Mouse (Mus musculus) hindbrain, embryonic 15.5 days (tissue): Measurements from ENCODE around the gene Iqsec1. TPM values are rescaled to one million over a fixed set of nuclear protein-coding genes. Genes with fewer than 3 reads are reported as not detected.
A peak's percentile ranks its signal among the peaks of the same experiment; 100 is the strongest.

Source experiments
- ATAC-seq: fragments of 200-750 bp; cut with Nextera tagmentation; 2 replicates; pipeline ENCODE4 v1.8.0; 2017; ENCODE audit warnings: low read depth, moderate number of reproducible peaks, moderate TSS enrichment; ENCODE audit not compliant: low FRiP score
- H3K27ac ChIP-seq: fragments of 300-500 bp; sonication (generic); replicated peaks from 2 replicates; pipeline ENCODE4 v1.5.1; 2015; ENCODE audit warnings: mild to moderate bottlenecking, inconsistent platforms
- H3K27me3 ChIP-seq: fragments of 300-500 bp; sonication (generic); 2 replicates; pipeline ENCODE4 v1.6.1; 2015; ENCODE audit warnings: control low read depth, inconsistent platforms
- H3K36me3 ChIP-seq: fragments of 300-500 bp; sonication (generic); 2 replicates; pipeline ENCODE4 v1.6.1; 2015; ENCODE audit warnings: control low read depth, inconsistent platforms
- H3K4me1 ChIP-seq: fragments of 300-500 bp; sonication (generic); replicated peaks from 2 replicates; pipeline ENCODE4 v1.6.1; 2015; ENCODE audit warnings: control low read depth, inconsistent platforms
- H3K4me2 ChIP-seq: fragments of 300-500 bp; sonication (generic); 2 replicates; pipeline ENCODE4 v1.6.1; 2015; ENCODE audit warnings: moderate library complexity, mild to moderate bottlenecking, inconsistent platforms
- H3K4me3 ChIP-seq: fragments of 300-500 bp; sonication (generic); 2 replicates; pipeline ENCODE4 v1.5.1; 2015; ENCODE audit warnings: mild to moderate bottlenecking, inconsistent platforms
- H3K9ac ChIP-seq: fragments of 300-500 bp; sonication (generic); 2 replicates; pipeline ENCODE4 v1.6.1; 2015; ENCODE audit warnings: inconsistent platforms
- H3K9me3 ChIP-seq: fragments of 300-500 bp; sonication (generic); 2 replicates; pipeline ENCODE4 v1.6.1; 2016; ENCODE audit warnings: control low read depth, inconsistent platforms
- WGBS: fragments of 180-500 bp; shearing (Covaris S2); methylation state at CpG from one replicate; pipeline ENCODE4 v1.1.7; 2015; 5-methylcytosine and 5-hydroxymethylcytosine counted together
- polyA plus RNA-seq: library from polyadenylated mRNA; unstranded; fragments of >200 nt; fragmentation: Nextera tagmentation; extraction: Ambion mirVana; gene quantifications from 2 replicates; pipeline ENCODE4 v1.2.1, GENCODE M21; 2015

Gene Iqsec1
- polyA plus RNA-seq, 1 experiment from 2014 or later = 23.3 TPM

DNA sequence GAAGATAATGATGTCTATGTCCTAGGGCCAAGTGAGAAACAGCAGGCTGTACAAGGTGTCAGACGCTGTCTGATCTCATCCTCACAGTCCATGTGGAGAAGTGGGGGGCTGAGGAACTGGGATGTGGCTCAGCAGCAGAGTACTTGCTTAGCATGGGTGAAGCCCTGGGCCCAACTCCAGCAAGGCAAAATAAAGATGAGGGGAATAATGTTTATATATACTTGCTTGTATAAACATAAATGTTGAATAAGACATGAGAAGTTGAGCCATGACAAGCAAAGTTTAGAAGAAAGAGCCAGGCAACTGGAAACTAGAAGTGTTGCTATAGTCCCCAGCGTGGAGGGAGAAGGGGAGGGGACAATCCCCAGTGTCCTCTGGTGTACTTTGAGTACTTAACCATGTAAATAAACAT lies 261.8 kb downstream of the Iqsec1 start:
- Histone ChIP-seq H3K27ac (no peak overlapping the region), H3K36me3 (no peaks in the 10 kb centered on the region), H3K9ac (no peak overlapping the region), H3K9me3 (no peaks in the 10 kb centered on the region), H3K27me3 (no peaks in the 10 kb centered on the region), H3K4me3 (no peak overlapping the region), H3K4me1 (peaks cover 65% of the 10 kb centered on the region), H3K4me2 (no peak overlapping the region)
- WGBS = 68% methylated on average over 2 of the region's 2 CpGs
- no peak for ATAC-seq

DNA sequence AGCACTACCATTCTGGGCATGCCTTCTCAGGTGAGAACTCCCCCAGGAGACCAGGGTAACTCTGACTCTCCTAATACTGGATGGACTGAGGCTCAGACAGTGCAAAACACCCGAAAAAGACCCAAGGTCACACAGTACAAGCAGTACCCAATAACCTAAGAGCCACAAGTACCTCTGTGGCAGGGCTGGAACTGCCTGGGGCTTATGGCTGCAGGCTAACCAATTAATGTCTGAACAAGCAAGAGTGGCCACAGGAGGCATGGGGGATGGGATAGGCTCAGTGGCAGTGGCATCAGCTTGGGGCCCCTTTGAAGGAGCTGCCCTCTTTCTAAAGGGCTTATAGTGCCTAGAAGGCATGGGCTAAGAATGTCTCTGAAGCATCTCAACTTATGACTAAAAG lies 263.0 kb downstream of the Iqsec1 start:
- no peaks in the 10 kb centered on the region for H3K27me3 ChIP-seq
- H3K36me3 ChIP-seq = no peaks in the 10 kb centered on the region
- no peak overlapping the region for H3K4me3 ChIP-seq
- H3K27ac ChIP-seq = no peak overlapping the region; the same call in 1 of the 2 replicates
- no peak for ATAC-seq
- H3K9ac ChIP-seq = no peak overlapping the region
- H3K9me3 ChIP-seq = no peaks in the 10 kb centered on the region
- H3K4me2 ChIP-seq = no peak overlapping the region
- WGBS = 65% methylated on average over 1 of the region's 1 CpGs
- H3K4me1 ChIP-seq = peaks cover 64% of the 10 kb centered on the region

DNA sequence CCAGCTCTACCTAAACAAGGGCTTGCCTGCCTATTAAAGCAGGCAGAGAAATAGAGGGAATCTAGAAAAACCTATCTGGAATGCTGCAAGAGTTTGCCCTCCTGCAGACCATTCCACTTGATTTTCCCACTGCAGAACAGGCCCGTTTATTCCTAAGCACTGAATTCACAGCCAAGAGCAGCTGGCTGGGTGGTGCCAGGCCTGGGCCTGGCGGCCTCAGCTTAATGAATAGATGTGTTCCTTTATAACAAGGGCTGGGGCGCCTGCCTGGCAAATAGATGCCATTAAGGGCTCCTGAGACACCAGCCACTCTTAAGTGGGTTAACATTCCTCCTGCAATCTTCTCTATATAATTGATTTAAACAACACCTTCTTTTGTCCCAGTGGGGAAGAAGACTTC lies 265.5 kb downstream of the Iqsec1 start:
- Histone ChIP-seq H3K4me1 (peaks cover 50% of the 10 kb centered on the region), H3K27ac (peak overlapping the region; percentile 26)

DNA sequence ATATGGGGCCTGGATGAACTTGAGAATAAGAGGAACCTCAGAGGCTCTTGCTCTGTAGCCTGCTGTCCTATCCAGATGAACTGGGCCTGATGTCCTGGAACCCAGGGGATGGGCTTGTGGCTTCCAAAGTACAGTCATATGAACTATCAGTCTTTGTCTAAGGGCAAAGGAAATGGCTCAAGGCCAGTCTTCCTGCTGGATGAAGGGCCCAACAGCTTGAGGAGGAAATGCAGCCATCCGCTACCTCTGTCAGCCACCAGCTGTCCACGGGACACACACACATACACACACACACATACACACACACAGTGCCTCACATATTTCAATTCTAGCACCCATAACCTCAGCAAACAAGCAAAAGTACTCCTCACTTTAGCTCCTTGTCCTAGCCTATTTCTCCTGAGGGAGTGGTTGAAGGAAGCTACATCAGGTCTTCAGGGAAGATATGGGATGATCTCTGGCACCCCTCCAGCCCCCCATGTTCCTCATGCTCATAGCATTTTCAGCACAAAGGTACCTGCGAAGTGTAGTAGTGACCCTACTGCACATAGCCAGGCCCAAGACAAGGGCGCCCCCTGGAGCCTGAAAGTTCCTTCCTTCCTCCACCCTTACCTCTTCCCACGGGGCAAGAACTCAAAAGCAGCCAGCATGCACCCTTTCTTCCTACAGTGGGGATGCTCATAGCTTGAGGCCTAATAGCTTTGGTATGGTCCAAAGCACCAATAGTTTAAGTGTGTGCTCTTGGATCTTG lies 267.3 kb downstream of the Iqsec1 start:
- H3K27ac ChIP-seq = no peak overlapping the region
- no peak overlapping the region for H3K9ac ChIP-seq
- no peaks in the 10 kb centered on the region for H3K36me3 ChIP-seq
- H3K9me3 ChIP-seq = no peaks in the 10 kb centered on the region
- no peak overlapping the region for H3K4me2 ChIP-seq
- H3K4me3 ChIP-seq = no peak overlapping the region
- ATAC-seq = no peak
- H3K4me1 ChIP-seq = peaks cover 66% of the 10 kb centered on the region
- 73% methylated on average over 5 of the region's 5 CpGs for WGBS
- H3K27me3 ChIP-seq = no peaks in the 10 kb centered on the region

More for the DNA sequence above, 265.5 kb downstream of the Iqsec1 start:
- no peaks in the 10 kb centered on the region for H3K9me3 ChIP-seq
- H3K27me3 ChIP-seq = no peaks in the 10 kb centered on the region
- H3K4me3 ChIP-seq = no peak overlapping the region
- 33% methylated on average over 3 of the region's 3 CpGs for WGBS
- H3K36me3 ChIP-seq = no peaks in the 10 kb centered on the region
- H3K4me2 ChIP-seq = no peak overlapping the region
- no peak overlapping the region for H3K9ac ChIP-seq
- no peak for ATAC-seq

DNA sequence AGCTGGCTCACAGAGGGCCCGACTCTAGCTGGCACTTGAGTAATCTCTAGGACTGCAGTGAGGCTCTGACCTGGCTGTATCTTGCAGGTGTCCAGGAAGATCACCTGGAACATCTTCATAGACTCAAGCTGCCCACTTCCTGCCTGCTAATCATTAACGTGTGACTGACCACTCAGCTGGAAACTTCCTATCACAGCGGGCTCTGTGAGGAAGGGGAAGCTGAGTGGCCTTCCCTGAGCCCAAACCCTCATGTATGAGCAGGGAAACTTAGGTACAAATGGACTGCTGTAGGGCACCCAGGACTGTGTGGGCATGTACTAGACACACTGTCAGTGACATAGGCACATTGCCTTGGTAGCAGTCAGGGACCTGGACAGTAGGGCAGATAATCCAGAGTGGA lies 268.3 kb downstream of the Iqsec1 start:
- H3K4me1 ChIP-seq = peaks cover 68% of the 10 kb centered on the region

DNA sequence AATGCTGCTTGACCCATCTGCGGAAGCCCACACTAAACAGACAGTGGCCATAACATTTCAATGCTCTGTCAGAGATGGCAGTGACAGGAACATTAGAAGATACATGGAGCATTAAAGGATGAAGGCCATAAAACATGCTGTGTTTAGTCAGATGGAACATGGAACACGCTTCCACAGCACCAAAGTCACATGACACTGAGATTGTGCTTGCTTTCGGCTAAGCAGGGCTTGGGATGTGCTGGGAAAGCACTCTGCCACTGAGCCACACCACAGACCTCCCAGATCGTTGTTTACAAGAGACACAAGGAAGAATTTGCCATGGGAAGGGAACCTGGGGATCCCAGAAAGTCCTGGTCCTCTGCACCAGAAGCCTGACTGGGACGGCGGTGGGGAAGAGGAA lies 269.1 kb downstream of the Iqsec1 start:
- WGBS = 84% methylated on average over 6 of the region's 6 CpGs
- ATAC-seq = no peak
- peaks cover 68% of the 10 kb centered on the region for H3K4me1 ChIP-seq

More for the DNA sequence above, 268.3 kb downstream of the Iqsec1 start:
- no peak overlapping the region for H3K4me2 ChIP-seq
- no peak overlapping the region for H3K27ac ChIP-seq
- no peak for ATAC-seq
- no peaks in the 10 kb centered on the region for H3K27me3 ChIP-seq
- H3K36me3 ChIP-seq = no peaks in the 10 kb centered on the region
- H3K9me3 ChIP-seq = no peaks in the 10 kb centered on the region
- 55% methylated on average over 3 of the region's 3 CpGs for WGBS
- H3K9ac ChIP-seq = no peak overlapping the region
- H3K4me3 ChIP-seq = no peak overlapping the region

DNA sequence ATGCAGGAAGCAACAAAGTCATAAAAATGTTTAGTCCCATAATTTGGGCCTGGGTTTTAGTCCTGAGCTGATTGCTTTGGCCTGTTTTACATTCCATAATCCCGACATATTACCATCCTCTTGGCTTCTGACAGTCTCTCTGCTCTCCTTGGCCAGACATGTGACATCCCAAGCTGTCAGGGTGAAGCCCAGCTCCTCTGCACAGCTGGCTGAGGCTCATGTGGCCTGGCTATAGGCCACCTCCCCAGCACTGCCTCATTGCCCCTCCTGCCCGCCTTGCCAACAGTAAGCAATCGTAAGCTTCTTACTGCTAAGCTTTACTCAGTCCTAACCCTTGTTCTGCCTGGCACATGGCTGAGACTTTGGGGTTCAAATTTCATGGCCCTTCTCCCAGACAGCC lies 270.0 kb downstream of the Iqsec1 start:
- WGBS = 65% methylated on average over 3 of the region's 3 CpGs
- H3K27ac ChIP-seq = no peak overlapping the region
- no peak for ATAC-seq

More for the DNA sequence above, 269.1 kb downstream of the Iqsec1 start:
- Histone ChIP-seq H3K27ac (no peak overlapping the region), H3K9ac (no peak overlapping the region), H3K4me2 (no peak overlapping the region), H3K9me3 (no peaks in the 10 kb centered on the region), H3K27me3 (no peaks in the 10 kb centered on the region), H3K4me3 (no peak overlapping the region), H3K36me3 (no peaks in the 10 kb centered on the region)

DNA sequence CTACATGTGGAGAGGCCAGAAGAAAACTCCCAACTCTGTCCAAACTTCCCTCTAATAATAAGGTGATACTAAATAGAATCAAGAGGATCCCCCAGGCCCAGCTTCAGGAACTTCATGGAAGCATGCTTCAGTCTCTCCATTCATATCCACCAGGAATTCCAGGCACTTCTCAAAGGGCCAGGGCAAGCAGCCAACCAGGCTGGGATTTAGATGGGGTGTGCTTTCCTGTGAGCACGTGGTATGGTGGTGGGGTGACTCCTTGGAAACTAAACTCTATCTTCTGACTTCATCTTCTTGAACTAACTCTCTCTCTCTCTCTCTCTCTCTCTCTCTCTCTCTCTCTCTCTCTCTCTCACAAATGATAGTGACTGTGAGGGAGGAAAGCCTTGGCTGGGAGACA lies 270.8 kb downstream of the Iqsec1 start:
- no peaks in the 10 kb centered on the region for H3K27me3 ChIP-seq
- 36% methylated on average over 1 of the region's 1 CpGs for WGBS
- no peak overlapping the region for H3K27ac ChIP-seq
- H3K4me1 ChIP-seq = peaks cover 72% of the 10 kb centered on the region
- no peak overlapping the region for H3K4me2 ChIP-seq
- no peaks in the 10 kb centered on the region for H3K9me3 ChIP-seq
- no peak for ATAC-seq
- H3K36me3 ChIP-seq = no peaks in the 10 kb centered on the region
- no peak overlapping the region for H3K9ac ChIP-seq
- H3K4me3 ChIP-seq = no peak overlapping the region

More for the DNA sequence above, 270.0 kb downstream of the Iqsec1 start:
- H3K9me3 ChIP-seq = no peaks in the 10 kb centered on the region
- no peak overlapping the region for H3K4me3 ChIP-seq
- no peaks in the 10 kb centered on the region for H3K27me3 ChIP-seq
- H3K9ac ChIP-seq = no peak overlapping the region
- no peaks in the 10 kb centered on the region for H3K36me3 ChIP-seq
- no peak overlapping the region for H3K4me2 ChIP-seq
- peaks cover 72% of the 10 kb centered on the region for H3K4me1 ChIP-seq

DNA sequence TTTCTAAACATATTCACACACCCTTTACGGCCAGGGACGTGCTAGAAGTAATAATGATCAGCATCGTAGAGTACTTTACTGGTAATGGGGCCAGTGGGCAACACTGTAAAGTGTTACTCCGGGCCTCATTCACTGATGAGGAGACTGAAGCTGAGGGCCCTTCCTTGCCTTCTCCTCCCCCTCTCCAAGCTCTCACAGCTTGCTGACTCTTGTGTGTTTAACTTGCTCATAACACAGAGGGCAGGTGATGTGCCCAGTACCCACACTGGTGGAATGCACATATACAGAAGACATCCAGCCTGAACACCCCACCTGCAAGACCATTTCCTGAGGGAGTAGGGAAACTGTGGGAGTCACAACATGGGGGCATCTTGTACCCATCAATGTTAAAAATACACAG lies 271.6 kb downstream of the Iqsec1 start:
- WGBS = 43% methylated on average over 4 of the region's 4 CpGs
- H3K27me3 ChIP-seq = no peaks in the 10 kb centered on the region
- no peaks in the 10 kb centered on the region for H3K9me3 ChIP-seq
- peaks cover 75% of the 10 kb centered on the region for H3K4me1 ChIP-seq
- no peak for ATAC-seq
- H3K27ac ChIP-seq = no peak overlapping the region
- peak overlapping the region; percentile 75 for H3K4me2 ChIP-seq
- H3K36me3 ChIP-seq = no peaks in the 10 kb centered on the region
- peak overlapping the region; percentile 48; the same call in 1 of the 2 replicates for H3K4me3 ChIP-seq
- no peak overlapping the region for H3K9ac ChIP-seq

DNA sequence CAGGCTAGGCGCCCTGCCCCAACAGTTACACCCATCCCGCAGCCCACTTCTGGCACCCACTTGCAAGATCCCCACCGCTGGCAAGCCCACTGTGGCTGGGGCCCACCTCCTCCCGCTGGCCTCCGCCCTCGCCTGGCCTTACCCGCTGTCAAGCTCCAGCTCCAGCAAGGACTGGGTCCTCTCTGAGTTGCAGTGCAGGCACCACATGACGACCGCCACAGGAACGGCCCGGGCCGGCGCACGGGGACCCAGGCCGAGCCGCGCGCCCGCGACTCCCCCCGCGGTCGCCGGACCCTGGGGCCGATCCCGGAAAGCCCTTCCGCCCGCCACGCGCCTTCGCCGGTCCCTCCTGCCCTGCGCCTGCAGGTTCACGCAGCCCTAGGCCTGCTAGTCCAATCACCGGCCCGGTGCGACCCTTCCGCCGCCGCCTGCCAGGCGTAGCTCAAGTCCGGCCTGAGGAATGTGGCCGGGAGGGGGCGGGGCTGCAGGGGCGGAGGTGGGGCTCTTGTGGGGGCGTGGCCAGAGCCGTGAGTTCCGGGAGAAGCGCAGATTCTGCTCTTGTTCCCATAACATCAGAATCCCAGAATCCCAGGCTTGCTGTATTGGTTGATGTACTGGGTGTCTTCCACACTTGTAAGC lies 272.3 kb downstream of the Iqsec1 start:
- Histone ChIP-seq H3K4me3 (peak overlapping the region; percentile 48), H3K9me3 (no peaks in the 10 kb centered on the region), H3K9ac (peak overlapping the region; percentile 56), H3K27me3 (no peaks in the 10 kb centered on the region), H3K4me2 (peak overlapping the region; percentile 75), H3K4me1 (peaks cover 78% of the 10 kb centered on the region), H3K36me3 (no peaks in the 10 kb centered on the region), H3K27ac (peak overlapping the region; percentile 63)
- ATAC-seq = peak; percentile 49; the same call in 1 of the 2 replicates
- WGBS = 1% methylated on average over 49 of the region's 49 CpGs

DNA sequence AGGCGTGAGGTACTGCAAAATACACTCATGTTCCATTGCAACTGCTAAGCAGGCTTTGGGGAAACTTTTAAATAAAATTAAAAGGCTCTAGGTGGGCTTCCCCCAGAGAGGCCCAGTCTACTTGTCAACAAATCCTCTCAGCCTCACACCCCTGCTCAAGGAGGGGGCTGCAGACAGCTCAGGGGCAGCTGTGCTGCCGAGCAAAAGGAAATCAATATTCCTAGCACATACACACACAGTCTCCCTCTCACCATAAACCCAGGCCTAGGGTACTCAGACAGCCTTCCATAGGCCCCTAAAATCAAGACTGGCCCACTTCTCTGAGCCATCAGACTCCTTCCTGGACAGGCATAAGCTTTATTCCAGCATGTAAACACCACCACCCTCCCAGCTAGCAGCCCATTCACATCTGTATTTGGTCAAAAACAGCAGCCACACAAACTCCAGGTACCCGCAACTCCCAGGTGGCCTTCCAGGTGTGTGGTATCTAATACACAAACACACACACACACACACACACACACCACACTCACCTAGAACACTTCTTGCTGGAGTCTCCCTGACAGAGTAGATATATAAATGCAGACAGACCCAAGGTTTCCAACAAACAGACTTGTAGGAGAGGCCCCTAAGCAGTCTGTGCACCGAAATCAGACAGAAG lies 273.1 kb downstream of the Iqsec1 start:
- 50% methylated on average over 4 of the region's 4 CpGs for WGBS
- Histone ChIP-seq H3K27me3 (no peaks in the 10 kb centered on the region), H3K9ac (peak overlapping the region; percentile 56; the same call in 1 of the 2 replicates), H3K9me3 (no peaks in the 10 kb centered on the region), H3K27ac (peak overlapping the region; percentile 63; the same call in 1 of the 2 replicates), H3K4me1 (peaks cover 83% of the 10 kb centered on the region), H3K36me3 (no peaks in the 10 kb centered on the region), H3K4me3 (peak overlapping the region; percentile 48), H3K4me2 (peak overlapping the region; percentile 75)
- ATAC-seq = no peak

DNA sequence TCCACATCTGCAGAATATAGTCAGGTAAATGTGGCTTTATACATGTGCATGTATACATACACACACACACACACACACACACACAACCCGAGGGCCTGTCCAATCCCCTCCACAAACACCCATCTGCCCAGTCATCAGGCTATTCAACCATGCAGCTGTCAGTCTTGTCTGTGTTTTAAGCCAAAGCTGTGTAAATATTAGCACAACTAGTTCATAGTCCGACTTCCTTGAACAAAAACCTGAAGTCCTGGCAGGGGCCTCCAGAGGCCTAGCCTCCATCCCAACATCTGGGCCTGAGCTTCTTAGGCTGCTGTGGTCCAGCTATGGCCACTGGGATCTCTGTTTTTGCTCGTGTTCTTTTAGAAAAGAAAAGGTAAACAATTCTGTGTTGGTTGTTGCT lies 274.8 kb downstream of the Iqsec1 start:
- H3K27ac ChIP-seq = peak overlapping the region; percentile 47; the same call in 1 of the 2 replicates
- WGBS = 51% methylated on average over 3 of the region's 3 CpGs
- ATAC-seq = no peak
- H3K27me3 ChIP-seq = no peaks in the 10 kb centered on the region
- H3K36me3 ChIP-seq = no peaks in the 10 kb centered on the region
- H3K9me3 ChIP-seq = no peaks in the 10 kb centered on the region
- H3K4me3 ChIP-seq = no peak overlapping the region
- no peak overlapping the region for H3K4me2 ChIP-seq
- H3K9ac ChIP-seq = no peak overlapping the region
- H3K4me1 ChIP-seq = peaks cover 87% of the 10 kb centered on the region
